Mouse (Mus musculus): Measurements from ENCODE around the gene Fbln2. TPM values are rescaled to one million over a fixed set of nuclear protein-coding genes. Genes with fewer than 3 reads are reported as not detected.

Gene Fbln2
- total and polyA plus RNA-seq, 2 experiments from 2014 or later = 120 to 222 TPM

DNA sequence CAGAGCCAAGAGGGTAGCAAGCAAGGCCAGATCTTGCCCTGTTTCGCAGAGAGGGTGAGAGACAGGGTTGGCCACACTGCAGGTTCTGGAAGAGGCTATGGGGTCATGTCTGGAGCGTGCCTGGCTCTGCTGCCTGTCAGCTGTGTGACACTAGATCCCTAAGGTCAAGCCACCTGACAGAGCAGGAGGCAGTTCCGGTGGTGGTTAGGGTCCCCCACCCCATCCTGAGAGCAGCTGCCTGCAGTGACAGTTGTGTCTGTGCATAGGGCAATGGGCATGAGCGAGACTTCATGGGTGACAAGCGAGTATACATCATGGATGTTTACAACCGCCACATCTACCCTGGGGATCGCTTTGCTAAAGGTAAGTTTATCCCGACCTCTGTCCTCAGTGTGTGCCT, 43.1 kb upstream of the Fbln2 start:
- ATAC-seq (ENCODE audit: insufficient read depth, low read depth) (no peak), DNase-seq (ENCODE audit: low spot score) (no peak)
- 89% methylated on average over 8 of the region's 8 CpGs for WGBS
- Histone ChIP-seq H3K27me3 (ENCODE audit: control insufficient read depth, insufficient read depth, low read length) (0 out of 2 replicates have a peak, but pooled peaks cover 3% of the 10 kb centered on the region), H3K9me3 (replicated peaks; ENCODE audit: control insufficient read depth, low read length) (no peaks in the 10 kb centered on the region), H3K27ac (ENCODE audit: low read depth) (no peak overlapping the region), H3K4me1 (ENCODE audit: control insufficient read depth, insufficient read depth) (0 out of 2 replicates have a peak, but pooled peaks cover 3% of the 10 kb centered on the region), H3K36me3 (replicated peaks; ENCODE audit: control insufficient read depth, insufficient read depth, low read length) (no peaks in the 10 kb centered on the region), H3K4me3 (ENCODE audit: low read depth, low read length) (no peak overlapping the region), H3K4me2 (ENCODE audit: low read depth, low read length) (no peak overlapping the region), H3K9ac (replicated peaks; ENCODE audit: low read depth, low read length) (no peak overlapping the region)
- TF ChIP-seq CTCF (IDR thresholded peaks at IDR 0.05; ENCODE audit: low read depth) (no peak), EP300 (IDR thresholded peaks at IDR 0.05; ENCODE audit: low read depth) (no peak)

DNA sequence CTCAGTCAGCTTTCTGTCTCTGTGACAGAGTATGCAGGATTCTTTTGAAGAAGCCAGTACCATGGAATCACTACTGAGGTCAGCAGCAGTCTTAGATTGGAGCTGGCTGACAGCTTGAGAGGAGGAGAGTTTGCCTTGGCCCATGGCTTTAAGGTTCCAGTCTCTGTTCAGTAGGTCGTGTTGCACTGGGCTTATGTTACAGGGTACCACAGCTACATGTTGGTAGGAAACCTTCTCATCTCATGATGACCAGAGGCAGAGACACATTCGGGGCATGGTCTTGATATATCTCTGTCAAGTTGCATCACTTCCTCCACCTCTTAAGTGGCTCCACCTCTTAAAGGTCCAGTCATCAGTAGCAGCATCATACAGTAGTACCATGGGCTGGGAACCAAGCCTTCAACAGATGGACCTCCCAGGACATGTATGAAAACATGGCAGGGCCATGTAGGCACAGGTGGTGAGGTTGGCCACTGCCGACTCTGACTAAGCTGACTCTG, 40.8 kb upstream of the Fbln2 start:
- Histone ChIP-seq H3K4me2 (ENCODE audit: low read depth, low read length) (no peak overlapping the region), H3K27ac (ENCODE audit: low read depth) (no peak overlapping the region), H3K27me3 (ENCODE audit: control insufficient read depth, insufficient read depth, low read length) (no peaks in the 10 kb centered on the region), H3K4me1 (ENCODE audit: control insufficient read depth, insufficient read depth) (0 out of 2 replicates have a peak, but pooled peaks cover 4% of the 10 kb centered on the region), H3K4me3 (ENCODE audit: low read depth, low read length) (no peak overlapping the region), H3K36me3 (replicated peaks; ENCODE audit: control insufficient read depth, insufficient read depth, low read length) (no peaks in the 10 kb centered on the region), H3K9me3 (replicated peaks; ENCODE audit: control insufficient read depth, low read length) (no peaks in the 10 kb centered on the region), H3K9ac (replicated peaks; ENCODE audit: low read depth, low read length) (no peak overlapping the region)
- WGBS = 62% methylated on average over 3 of the region's 3 CpGs
- no peak for DNase-seq (ENCODE audit: low spot score)
- TF ChIP-seq EP300 (IDR thresholded peaks at IDR 0.05; ENCODE audit: low read depth) (no peak), CTCF (IDR thresholded peaks at IDR 0.05; ENCODE audit: low read depth) (no peak)
- no peak for ATAC-seq (ENCODE audit: insufficient read depth, low read depth)

DNA sequence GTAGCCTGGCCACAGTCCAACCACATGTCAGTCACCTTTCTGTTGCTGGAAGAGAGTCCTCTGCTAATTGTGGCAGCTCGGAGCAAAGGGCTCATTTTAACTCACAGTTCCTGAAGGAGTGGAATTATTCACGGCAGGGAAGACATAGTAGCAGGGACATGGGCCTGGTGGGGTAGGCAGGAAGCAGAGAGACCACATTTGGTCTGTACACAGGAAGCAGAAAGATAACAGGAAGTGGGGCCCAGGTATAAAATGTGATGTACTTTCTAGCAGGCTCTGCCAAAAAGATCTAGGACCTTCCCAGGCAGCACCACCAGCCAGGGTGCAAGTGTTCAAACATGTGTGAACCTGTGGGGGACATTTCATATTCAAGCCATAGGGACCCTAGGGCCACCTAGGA, 39.9 kb upstream of the Fbln2 start:
- WGBS = 38% methylated on average over 2 of the region's 2 CpGs
- Histone ChIP-seq H3K4me2 (ENCODE audit: low read depth, low read length) (no peak overlapping the region), H3K27ac (ENCODE audit: low read depth) (no peak overlapping the region), H3K9ac (replicated peaks; ENCODE audit: low read depth, low read length) (no peak overlapping the region), H3K4me3 (ENCODE audit: low read depth, low read length) (no peak overlapping the region), H3K27me3 (ENCODE audit: control insufficient read depth, insufficient read depth, low read length) (no peaks in the 10 kb centered on the region), H3K36me3 (replicated peaks; ENCODE audit: control insufficient read depth, insufficient read depth, low read length) (no peaks in the 10 kb centered on the region), H3K9me3 (replicated peaks; ENCODE audit: control insufficient read depth, low read length) (no peaks in the 10 kb centered on the region), H3K4me1 (ENCODE audit: control insufficient read depth, insufficient read depth) (0 out of 2 replicates have a peak, but pooled peaks cover 4% of the 10 kb centered on the region)
- DNase-seq (ENCODE audit: low spot score) (no peak), ATAC-seq (ENCODE audit: insufficient read depth, low read depth) (no peak)
- TF ChIP-seq CTCF (IDR thresholded peaks at IDR 0.05; ENCODE audit: low read depth) (no peak), EP300 (IDR thresholded peaks at IDR 0.05; ENCODE audit: low read depth) (no peak)

DNA sequence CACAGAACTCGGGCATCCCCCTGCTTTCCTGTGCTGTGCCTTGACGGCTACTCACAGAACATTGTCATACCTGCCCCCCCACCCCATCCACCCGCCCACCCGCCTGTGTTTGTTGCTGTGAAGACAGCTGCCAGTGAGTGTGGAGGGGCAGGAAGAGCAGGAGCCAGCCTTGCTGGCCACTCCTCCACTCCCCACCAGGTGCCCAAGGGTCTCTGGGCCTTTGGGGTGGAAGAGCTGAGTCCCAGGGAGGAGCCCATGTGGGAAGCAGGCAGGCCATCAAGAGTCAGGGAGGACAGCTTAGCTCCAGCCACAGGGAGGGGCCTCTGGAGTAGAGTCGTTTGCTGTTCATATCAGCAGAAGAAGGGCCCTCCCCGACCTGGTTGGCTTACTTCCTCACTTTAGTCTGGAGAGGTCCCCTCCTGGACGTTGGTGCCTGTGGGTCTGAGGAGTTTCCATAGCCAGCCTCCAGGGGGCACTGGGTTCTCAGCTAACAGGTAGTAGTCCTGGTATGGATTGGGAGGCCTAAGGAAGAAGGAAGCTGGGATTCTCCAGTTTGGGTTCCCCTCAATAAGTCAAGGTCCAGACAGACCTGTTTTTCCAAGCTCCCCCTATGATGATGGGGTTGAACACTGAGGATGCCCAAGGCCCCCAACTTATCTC, 38.9 kb upstream of the Fbln2 start:
- H3K4me2 ChIP-seq (ENCODE audit: low read depth, low read length) = no peak overlapping the region
- H3K36me3 ChIP-seq (replicated peaks; ENCODE audit: control insufficient read depth, insufficient read depth, low read length) = no peaks in the 10 kb centered on the region
- ATAC-seq (ENCODE audit: insufficient read depth, low read depth) (peak; percentile 76), DNase-seq (ENCODE audit: low spot score) (peak; percentile 66)
- 39% methylated on average over 7 of the region's 7 CpGs for WGBS
- TF ChIP-seq EP300 (IDR thresholded peaks at IDR 0.05; ENCODE audit: low read depth) = no peak
- peak; percentile 79 for TF ChIP-seq CTCF (IDR thresholded peaks at IDR 0.05; ENCODE audit: low read depth)
- no peak overlapping the region for H3K4me3 ChIP-seq (ENCODE audit: low read depth, low read length)
- H3K9ac ChIP-seq (replicated peaks; ENCODE audit: low read depth, low read length) = no peak overlapping the region
- H3K27ac ChIP-seq (ENCODE audit: low read depth) = no peak overlapping the region
- H3K4me1 ChIP-seq (ENCODE audit: control insufficient read depth, insufficient read depth) = 0 out of 2 replicates have a peak, but pooled peaks cover 4% of the 10 kb centered on the region
- H3K27me3 ChIP-seq (ENCODE audit: control insufficient read depth, insufficient read depth, low read length) = no peaks in the 10 kb centered on the region; the same call in 1 of the 2 replicates
- H3K9me3 ChIP-seq (replicated peaks; ENCODE audit: control insufficient read depth, low read length) = no peaks in the 10 kb centered on the region

DNA sequence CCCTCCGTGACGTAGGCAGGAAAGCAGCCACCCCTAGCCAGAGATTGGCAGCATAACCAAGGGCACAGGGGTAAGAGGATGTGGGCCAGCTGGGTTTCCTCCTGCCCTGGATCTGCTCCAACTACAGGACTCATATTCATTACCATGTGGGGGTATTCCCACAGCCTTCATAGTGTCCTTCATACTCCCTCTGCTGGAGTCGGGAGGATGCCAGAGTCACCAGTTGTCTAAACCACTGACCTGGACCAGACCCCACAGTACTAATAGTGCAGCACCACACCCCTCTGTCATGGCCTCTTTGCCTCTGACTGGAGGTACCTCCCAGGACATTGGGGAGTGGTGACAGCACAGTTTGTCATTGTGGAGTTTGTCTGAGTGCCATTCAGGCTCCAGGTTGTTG, 38.0 kb upstream of the Fbln2 start:
- Histone ChIP-seq H3K4me1 (ENCODE audit: control insufficient read depth, insufficient read depth) (0 out of 2 replicates have a peak, but pooled peaks cover 4% of the 10 kb centered on the region), H3K9ac (replicated peaks; ENCODE audit: low read depth, low read length) (no peak overlapping the region), H3K27me3 (ENCODE audit: control insufficient read depth, insufficient read depth, low read length) (peaks cover 3% of the 10 kb centered on the region; the same call in 1 of the 2 replicates), H3K9me3 (replicated peaks; ENCODE audit: control insufficient read depth, low read length) (no peaks in the 10 kb centered on the region), H3K4me2 (ENCODE audit: low read depth, low read length) (no peak overlapping the region), H3K36me3 (replicated peaks; ENCODE audit: control insufficient read depth, insufficient read depth, low read length) (no peaks in the 10 kb centered on the region), H3K27ac (ENCODE audit: low read depth) (no peak overlapping the region), H3K4me3 (ENCODE audit: low read depth, low read length) (no peak overlapping the region)
- ATAC-seq (ENCODE audit: insufficient read depth, low read depth) = peak; percentile 40; the same call in 1 of the 2 replicates
- TF ChIP-seq EP300 (IDR thresholded peaks at IDR 0.05; ENCODE audit: low read depth) (no peak), CTCF (IDR thresholded peaks at IDR 0.05; ENCODE audit: low read depth) (no peak)
- 51% methylated on average over 3 of the region's 3 CpGs for WGBS
- no peak for DNase-seq (ENCODE audit: low spot score)

All from heart, postnatal 0 days (tissue).